Mouse (Mus musculus) C2C12 (cell line): ENCODE measurements around the gene Hspb6. TPM values are rescaled to one million over a fixed set of nuclear protein-coding genes. Genes with fewer than 3 reads are reported as not detected.

ENCODE experiments used
- H3K27me3 ChIP-seq: one replicate; pipeline ENCODE4 v1.6.1; 2011; ENCODE audit not compliant: control insufficient read depth, insufficient read depth, insufficient read length
- H3K36me3 ChIP-seq: one replicate; pipeline ENCODE4 v1.6.1; 2011; ENCODE audit not compliant: control insufficient read depth, insufficient read depth
- H3K4me3 ChIP-seq: one replicate; pipeline ENCODE4 v1.5.1; 2011; ENCODE audit warnings: mild to moderate bottlenecking, control low read depth; ENCODE audit not compliant: poor library complexity, insufficient read depth, severe bottlenecking
- H3K79me2 ChIP-seq: one replicate; pipeline ENCODE4 v1.6.1; 2011; ENCODE audit not compliant: control insufficient read depth, insufficient read depth
- H3K79me3 ChIP-seq: one replicate; pipeline ENCODE4 v1.6.1; 2011; ENCODE audit warnings: low read depth, control low read depth
- H3ac ChIP-seq: one replicate; pipeline ENCODE3; 2011; ENCODE audit warnings: low read depth; ENCODE audit not compliant: control insufficient read depth, insufficient read length
- CEBPB ChIP-seq: IDR thresholded peaks from one replicate; pipeline ENCODE4 v1.6.1; 2011; ENCODE audit warnings: low read depth, mild to moderate bottlenecking, control low read depth, moderate library complexity
- CTCF ChIP-seq: IDR thresholded peaks from one replicate; pipeline ENCODE4 v1.5.1; 2011; ENCODE audit not compliant: control insufficient read depth, insufficient read depth, insufficient read length
- FOSL1 ChIP-seq: IDR thresholded peaks from one replicate; pipeline ENCODE4 v1.8.0; 2011; ENCODE audit warnings: mild to moderate bottlenecking, low read length; ENCODE audit not compliant: poor library complexity, insufficient read depth, severe bottlenecking
- MAX ChIP-seq: IDR thresholded peaks from one replicate; pipeline ENCODE4 v1.6.1; 2011; ENCODE audit warnings: mild to moderate bottlenecking, control low read depth
- MYOD1 ChIP-seq: IDR thresholded peaks from one replicate; pipeline ENCODE4 v1.6.1; 2011; ENCODE audit warnings: low read depth; ENCODE audit not compliant: control insufficient read depth, insufficient read length
- MYOG ChIP-seq: IDR thresholded peaks from one replicate; pipeline ENCODE4 v1.6.1; 2011; ENCODE audit not compliant: control insufficient read depth, insufficient read length; ENCODE audit errors: extremely low read depth
- USF1 ChIP-seq: IDR thresholded peaks from one replicate; pipeline ENCODE4 v1.6.1; 2011; ENCODE audit warnings: low read depth, mild to moderate bottlenecking, control low read depth, moderate library complexity
- polyA plus RNA-seq: library from polyadenylated mRNA; unstranded; fragments of >200 nt; fragmentation: generic; extraction: Trizol; gene quantifications from one replicate; pipeline ENCODE4 v1.2.1, GENCODE M21; 2012; ENCODE audit warnings: missing spikeins

Hspb6 gene
- polyA plus RNA-seq, 1 experiment, result 66.8 TPM

- H3K27me3 ChIP-seq, result no peaks in the 10 kb centered on the region
- H3K4me3 ChIP-seq, result peak overlapping the region; percentile 90
- H3K79me3 ChIP-seq, result peaks cover 7% of the 10 kb centered on the region
- H3ac ChIP-seq, result peak overlapping the region; percentile 71
- H3K79me2 ChIP-seq, result peaks cover 45% of the 10 kb centered on the region
- peaks cover 6% of the 10 kb centered on the region for H3K36me3 ChIP-seq
- TF ChIP-seq USF1 (no peak), CEBPB (no peak), CTCF (no peak), MAX (no peak)
Measured at GRCm38 (mm10) chr7:30562526-30563116, 10.6 kb downstream of the Hspb6 start.

- Histone ChIP-seq H3ac (peak within 1 kb of the TSS; percentile 71), H3K27me3 (no peaks in the 10 kb centered on the region), H3K4me3 (peak within 1 kb of the TSS; percentile 90), H3K79me2 (peaks cover 38% of the 10 kb centered on the region), H3K36me3 (peaks cover 6% of the 10 kb centered on the region), H3K79me3 (peaks cover 4% of the 10 kb centered on the region)
- no peak for TF ChIP-seq CEBPB
- peak; percentile 68 for TF ChIP-seq MAX
Measured at GRCm38 (mm10) chr7:30563117-30563905, 11.3 kb downstream of the Hspb6 start, which contains the start of the genes U2af1l4, Gm49396 and Psenen. U2af1l4 (plus strand) TSS chr7:30563301. Gm49396 (plus strand) TSS chr7:30563344. Psenen (minus strand) TSS chr7:30563627.

DNA sequence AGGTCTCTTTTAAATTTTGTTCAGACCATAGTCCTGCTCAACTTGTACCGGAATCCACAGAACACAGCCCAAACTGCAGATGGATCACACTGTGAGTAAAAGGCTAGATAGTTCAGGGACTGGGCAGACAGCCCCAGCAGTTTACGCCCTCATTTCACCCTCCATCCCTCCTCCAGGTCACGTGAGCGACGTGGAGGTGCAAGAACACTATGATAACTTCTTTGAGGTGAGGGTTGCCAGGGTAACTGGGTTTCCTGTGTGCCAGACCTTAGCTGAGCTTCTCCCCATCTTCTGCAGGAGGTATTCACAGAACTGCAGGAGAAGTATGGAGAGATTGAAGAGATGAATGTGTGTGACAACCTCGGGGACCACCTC is 11.9 kb downstream of the Hspb6 start:
- Histone ChIP-seq H3K4me3 (peak overlapping the region; percentile 90), H3ac (peak overlapping the region; percentile 28), H3K27me3 (no peaks in the 10 kb centered on the region), H3K79me2 (peaks cover 32% of the 10 kb centered on the region), H3K36me3 (peaks cover 6% of the 10 kb centered on the region), H3K79me3 (peaks cover 2% of the 10 kb centered on the region)
- TF ChIP-seq CTCF (no peak), USF1 (peak; percentile 73)

GRCm38 (mm10) chr7:30564970-30565571 is 13.1 kb downstream of the Hspb6 start, which contains the start of gene Igflr1:
Igflr1 (plus strand) TSS chr7:30565427.
- H3ac ChIP-seq, result no peak within 1 kb of the TSS
- peaks cover 2% of the 10 kb centered on the region for H3K79me3 ChIP-seq
- peaks cover 14% of the 10 kb centered on the region for H3K36me3 ChIP-seq
- TF ChIP-seq CTCF, result no peak
- TF ChIP-seq MYOD1, result no peak
- no peak for TF ChIP-seq USF1
- TF ChIP-seq CEBPB, result no peak
- TF ChIP-seq FOSL1, result no peak
- TF ChIP-seq MAX, result no peak
- TF ChIP-seq MYOG, result no peak
- no peaks in the 10 kb centered on the region for H3K27me3 ChIP-seq
- H3K79me2 ChIP-seq, result peaks cover 28% of the 10 kb centered on the region
- no peak within 1 kb of the TSS for H3K4me3 ChIP-seq

DNA sequence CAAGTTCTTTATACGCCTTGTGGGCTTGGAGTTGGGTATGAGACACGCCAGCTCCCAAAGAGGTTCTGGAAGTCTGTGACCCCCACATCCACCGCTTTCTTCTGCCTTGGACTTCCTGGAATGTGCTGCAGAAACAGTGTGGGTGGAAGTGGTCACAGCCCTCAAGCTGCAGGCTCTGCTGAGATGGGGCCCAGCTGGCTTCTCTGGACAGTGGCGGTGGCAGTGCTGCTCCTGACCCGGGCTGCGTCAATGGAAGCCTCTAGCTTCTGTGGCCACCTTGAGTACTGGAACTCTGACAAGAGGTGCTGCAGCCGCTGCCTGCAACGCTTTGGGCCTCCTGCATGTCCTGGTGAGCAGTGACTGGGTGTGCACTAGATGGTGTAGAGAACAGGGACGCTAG is 14.1 kb downstream of the Hspb6 start:
- no peak overlapping the region for H3K4me3 ChIP-seq
- peaks cover 14% of the 10 kb centered on the region for H3K36me3 ChIP-seq
- TF ChIP-seq FOSL1 (no peak), CTCF (no peak)
- H3K79me3 ChIP-seq, result peaks cover 2% of the 10 kb centered on the region
- no peaks in the 10 kb centered on the region for H3K27me3 ChIP-seq
- no peak overlapping the region for H3ac ChIP-seq
- peaks cover 28% of the 10 kb centered on the region for H3K79me2 ChIP-seq

GRCm38 (mm10) chr7:30567555-30567954 is 15.6 kb downstream of the Hspb6 start:
- no peak for TF ChIP-seq MAX
- TF ChIP-seq MYOD1, result no peak
- no peak for TF ChIP-seq USF1
- TF ChIP-seq MYOG, result no peak
- TF ChIP-seq FOSL1, result no peak
- no peak for TF ChIP-seq CEBPB
- no peak for TF ChIP-seq CTCF
- Histone ChIP-seq H3K36me3 (peaks cover 25% of the 10 kb centered on the region), H3K27me3 (no peaks in the 10 kb centered on the region), H3K79me2 (peaks cover 13% of the 10 kb centered on the region), H3K4me3 (no peak overlapping the region), H3K79me3 (peaks cover 2% of the 10 kb centered on the region), H3ac (no peak overlapping the region)
